Mouse (Mus musculus): Measurements from ENCODE around the gene Inha. TPM values are rescaled to one million over a fixed set of nuclear protein-coding genes. Genes with fewer than 3 reads are reported as not detected.

Inha gene
- polyA plus RNA-seq (2015; fragmentation: Nextera tagmentation; extraction: Ambion mirVana), result 7.4 and 8.3 TPM in 2 replicates

DNA sequence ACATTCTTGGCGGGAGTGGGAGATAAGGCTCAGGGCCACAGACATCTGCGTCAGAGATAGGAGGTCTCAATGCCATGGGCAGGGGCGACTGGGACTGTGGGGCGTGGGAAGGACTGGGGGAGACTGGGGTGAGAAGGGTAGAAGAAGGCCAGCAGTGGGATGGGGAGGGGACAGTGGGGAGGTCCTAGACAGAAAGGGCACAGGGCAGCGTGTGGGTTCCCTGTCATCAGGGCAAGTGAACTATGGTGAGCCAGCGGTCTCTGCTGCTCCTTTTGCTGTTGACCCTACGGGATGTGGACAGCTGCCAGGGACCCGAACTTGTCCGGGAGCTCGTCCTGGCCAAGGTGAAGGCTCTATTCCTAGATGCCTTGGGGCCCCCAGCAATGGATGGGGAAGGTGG is at the start of gene Inha:
Gene Inha (plus strand): TSS at position 72 of the 400 bp plus-strand sequence.
- no peak for ATAC-seq (ENCODE audit: insufficient read depth, low FRiP score)

DNA sequence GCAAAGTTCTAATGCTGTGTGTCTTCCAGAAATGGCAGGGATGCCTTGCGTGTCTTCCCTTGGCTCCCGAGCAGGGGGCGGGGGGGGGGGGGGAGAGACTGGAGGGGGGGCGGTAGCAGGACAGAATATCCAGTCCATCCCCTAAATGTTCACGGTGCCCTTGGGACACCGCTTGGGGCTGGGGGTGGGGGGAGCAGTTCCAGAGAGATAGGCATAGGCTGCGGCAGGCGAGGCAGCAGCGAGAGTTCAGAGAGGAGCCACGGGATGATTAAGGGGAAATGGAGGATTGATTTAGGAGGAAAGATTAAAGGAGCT is 49.2 kb upstream of the Inha start:
- H3K4me1 ChIP-seq (ENCODE audit: control insufficient read depth, insufficient read depth, low read length), result peaks cover 22% of the 10 kb centered on the region; the same call in 1 of the 2 replicates
- no peaks in the 10 kb centered on the region for H3K36me3 ChIP-seq (ENCODE audit: control insufficient read depth, insufficient read depth, low read length)
- H3K9ac ChIP-seq (ENCODE audit: low read length), result no peak overlapping the region
- H3K27ac ChIP-seq (ENCODE audit: low read length), result no peak overlapping the region
- no peak overlapping the region for H3K4me3 ChIP-seq (replicated peaks; ENCODE audit: low read length)
- H3K4me2 ChIP-seq (ENCODE audit: low read depth, low read length), result peak overlapping the region; percentile 64
- H3K9me3 ChIP-seq (replicated peaks; ENCODE audit: control insufficient read depth, low read length), result no peaks in the 10 kb centered on the region
- H3K27me3 ChIP-seq (ENCODE audit: control insufficient read depth, insufficient read depth, low read length), result peaks cover 21% of the 10 kb centered on the region
- no peak; the same call in 1 of the 2 replicates for ATAC-seq (ENCODE audit: insufficient read depth, low FRiP score)
- 6% methylated on average over 8 of the region's 10 CpGs for WGBS

More for the DNA sequence above, at the start of gene Inha:
- H3K27me3 ChIP-seq (ENCODE audit: control insufficient read depth, insufficient read depth, low read length), result no peaks in the 10 kb centered on the region
- H3K9me3 ChIP-seq (replicated peaks; ENCODE audit: control insufficient read depth, low read length), result no peaks in the 10 kb centered on the region
- peak within 1 kb of the TSS; percentile 96 for H3K4me2 ChIP-seq (ENCODE audit: low read depth, low read length)
- peaks cover 39% of the 10 kb centered on the region for H3K4me1 ChIP-seq (ENCODE audit: control insufficient read depth, insufficient read depth, low read length)
- peak within 1 kb of the TSS; percentile 83 for H3K9ac ChIP-seq (ENCODE audit: low read length)
- H3K36me3 ChIP-seq (ENCODE audit: control insufficient read depth, insufficient read depth, low read length), result 0 out of 2 replicates have a peak, but pooled peaks cover 3% of the 10 kb centered on the region
- 55% methylated on average over 10 of the region's 10 CpGs for WGBS
- peak within 1 kb of the TSS; percentile 89 for H3K27ac ChIP-seq (ENCODE audit: low read length)
- peak within 1 kb of the TSS; percentile 90 for H3K4me3 ChIP-seq (replicated peaks; ENCODE audit: low read length)

DNA sequence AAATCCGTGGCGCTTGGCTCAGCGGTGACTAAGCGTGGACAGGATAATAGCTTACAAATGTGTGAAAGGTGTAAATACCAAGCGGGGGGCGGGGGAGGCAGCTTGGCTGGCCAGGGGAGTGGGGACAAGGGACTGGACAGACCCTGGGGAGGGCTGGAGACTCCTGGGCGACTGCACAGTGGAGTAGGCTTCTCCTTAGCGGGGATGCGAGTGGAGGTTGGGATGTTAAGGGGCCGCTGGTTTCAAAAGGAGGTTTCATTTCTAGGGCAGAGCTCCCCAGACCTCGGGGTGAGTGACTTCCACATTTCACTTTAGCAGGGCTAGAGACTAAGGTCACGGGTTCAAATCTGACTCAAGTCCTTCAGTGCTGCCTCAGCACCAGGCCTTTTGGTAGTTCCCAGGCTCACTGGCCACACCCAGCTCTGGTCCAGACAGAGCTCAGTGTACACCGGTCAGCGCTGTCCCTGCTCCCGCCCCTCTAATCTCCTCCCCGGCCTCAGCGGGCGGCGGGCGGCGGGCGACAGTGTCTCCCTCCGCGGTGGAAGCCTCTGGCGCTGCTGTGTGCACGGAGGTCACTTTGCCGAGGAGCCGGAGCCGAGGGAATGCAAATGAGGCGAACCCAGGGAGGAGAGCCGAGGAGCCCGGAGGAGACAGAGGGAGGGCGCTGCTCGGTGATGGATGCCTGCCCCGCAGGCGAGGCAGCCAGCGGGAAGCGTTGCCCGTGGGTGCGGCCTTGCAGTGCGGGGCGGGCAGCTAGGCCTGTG is 48.7 kb upstream of the Inha start:
- peak; percentile 81 for ATAC-seq (ENCODE audit: insufficient read depth, low FRiP score)
- Histone ChIP-seq H3K9ac (ENCODE audit: low read length) (peak overlapping the region; percentile 73), H3K4me3 (replicated peaks; ENCODE audit: low read length) (peak overlapping the region; percentile 44), H3K27me3 (ENCODE audit: control insufficient read depth, insufficient read depth, low read length) (peaks cover 20% of the 10 kb centered on the region), H3K9me3 (replicated peaks; ENCODE audit: control insufficient read depth, low read length) (no peaks in the 10 kb centered on the region), H3K27ac (ENCODE audit: low read length) (peak overlapping the region; percentile 88), H3K4me1 (ENCODE audit: control insufficient read depth, insufficient read depth, low read length) (peaks cover 22% of the 10 kb centered on the region; the same call in 1 of the 2 replicates), H3K4me2 (ENCODE audit: low read depth, low read length) (peak overlapping the region; percentile 64), H3K36me3 (ENCODE audit: control insufficient read depth, insufficient read depth, low read length) (no peaks in the 10 kb centered on the region)
- WGBS, result 3% methylated on average over 42 of the region's 42 CpGs

DNA sequence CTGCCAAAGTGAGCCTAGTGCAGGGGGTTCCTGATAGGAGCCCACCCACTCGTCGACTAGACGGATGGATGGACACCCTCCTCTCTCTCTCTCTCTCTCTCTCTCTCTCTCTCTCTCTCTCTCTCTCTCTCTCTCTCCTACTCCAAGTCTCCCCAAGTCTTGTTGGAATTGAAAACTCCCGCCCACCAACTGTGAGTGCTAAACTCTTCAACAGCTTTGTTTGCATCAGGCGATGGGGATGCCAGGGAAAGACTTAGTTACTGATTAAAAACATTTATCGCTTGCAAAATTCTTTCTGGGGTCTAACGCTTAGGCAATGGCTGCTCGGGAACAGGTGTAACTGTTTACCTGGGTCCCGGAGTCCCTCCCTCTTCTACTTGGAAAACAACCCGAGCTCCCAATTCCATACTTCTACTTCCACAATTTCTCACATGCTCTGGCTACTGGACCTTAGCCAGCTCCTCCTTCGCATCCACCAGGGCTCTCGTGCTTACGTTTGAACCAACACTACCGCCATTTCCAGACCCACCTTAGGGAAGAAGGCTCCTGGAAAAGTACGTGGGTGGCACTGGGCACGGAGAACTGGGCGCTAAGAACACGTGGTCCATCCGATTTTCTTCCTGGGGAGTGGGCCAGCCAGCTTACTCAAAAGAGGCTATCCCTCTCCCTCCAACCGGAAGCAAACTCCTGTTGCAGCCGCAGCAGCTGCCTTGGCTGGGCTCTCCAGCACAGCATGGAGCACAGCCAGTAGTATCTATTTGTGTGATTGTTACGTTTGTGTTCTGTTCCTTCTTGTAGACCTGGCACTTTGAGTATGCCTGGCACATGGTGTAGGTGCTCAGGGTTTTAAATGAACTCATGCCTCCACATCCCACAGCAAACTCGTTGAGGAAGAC is 47.8 kb upstream of the Inha start:
- H3K4me2 ChIP-seq (ENCODE audit: low read depth, low read length), result peak overlapping the region; percentile 64
- H3K27ac ChIP-seq (ENCODE audit: low read length), result peak overlapping the region; percentile 88
- peak overlapping the region; percentile 73 for H3K9ac ChIP-seq (ENCODE audit: low read length)
- peaks cover 22% of the 10 kb centered on the region; the same call in 1 of the 2 replicates for H3K4me1 ChIP-seq (ENCODE audit: control insufficient read depth, insufficient read depth, low read length)
- peak overlapping the region; percentile 44 for H3K4me3 ChIP-seq (replicated peaks; ENCODE audit: low read length)
- 8% methylated on average over 23 of the region's 23 CpGs for WGBS
- ATAC-seq (ENCODE audit: insufficient read depth, low FRiP score), result peak; percentile 18; the same call in 1 of the 2 replicates
- peaks cover 20% of the 10 kb centered on the region for H3K27me3 ChIP-seq (ENCODE audit: control insufficient read depth, insufficient read depth, low read length)
- H3K36me3 ChIP-seq (ENCODE audit: control insufficient read depth, insufficient read depth, low read length), result no peaks in the 10 kb centered on the region
- H3K9me3 ChIP-seq (replicated peaks; ENCODE audit: control insufficient read depth, low read length), result no peaks in the 10 kb centered on the region

DNA sequence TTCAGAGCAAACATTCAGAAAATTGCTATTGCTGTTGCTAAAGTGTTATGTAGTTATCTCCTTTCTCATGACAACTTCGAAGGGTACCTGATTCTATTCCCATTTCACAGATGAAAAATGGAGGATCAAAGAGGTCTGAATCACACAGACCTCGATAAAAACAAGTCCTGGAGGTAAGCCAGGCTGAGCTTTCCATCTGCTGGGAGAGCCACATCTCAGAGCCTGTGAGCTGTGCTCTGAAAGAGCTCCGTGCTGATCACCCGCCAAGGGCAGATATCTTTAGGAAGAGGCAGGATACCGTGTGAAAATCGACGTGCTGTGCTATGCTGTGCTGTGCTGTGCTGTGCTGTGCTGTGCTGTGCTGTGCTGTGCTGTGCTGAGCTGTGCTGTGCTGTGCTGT is 46.6 kb upstream of the Inha start:
- H3K9me3 ChIP-seq (replicated peaks; ENCODE audit: control insufficient read depth, low read length), result no peaks in the 10 kb centered on the region
- H3K27me3 ChIP-seq (ENCODE audit: control insufficient read depth, insufficient read depth, low read length), result peaks cover 17% of the 10 kb centered on the region
- H3K4me1 ChIP-seq (ENCODE audit: control insufficient read depth, insufficient read depth, low read length), result peaks cover 22% of the 10 kb centered on the region; the same call in 1 of the 2 replicates
- H3K4me2 ChIP-seq (ENCODE audit: low read depth, low read length), result no peak overlapping the region
- no peak for ATAC-seq (ENCODE audit: insufficient read depth, low FRiP score)
- no peak overlapping the region for H3K4me3 ChIP-seq (replicated peaks; ENCODE audit: low read length)
- H3K9ac ChIP-seq (ENCODE audit: low read length), result no peak overlapping the region
- H3K36me3 ChIP-seq (ENCODE audit: control insufficient read depth, insufficient read depth, low read length), result no peaks in the 10 kb centered on the region
- no peak overlapping the region for H3K27ac ChIP-seq (ENCODE audit: low read length)
- 69% methylated on average over 7 of the region's 7 CpGs for WGBS

DNA sequence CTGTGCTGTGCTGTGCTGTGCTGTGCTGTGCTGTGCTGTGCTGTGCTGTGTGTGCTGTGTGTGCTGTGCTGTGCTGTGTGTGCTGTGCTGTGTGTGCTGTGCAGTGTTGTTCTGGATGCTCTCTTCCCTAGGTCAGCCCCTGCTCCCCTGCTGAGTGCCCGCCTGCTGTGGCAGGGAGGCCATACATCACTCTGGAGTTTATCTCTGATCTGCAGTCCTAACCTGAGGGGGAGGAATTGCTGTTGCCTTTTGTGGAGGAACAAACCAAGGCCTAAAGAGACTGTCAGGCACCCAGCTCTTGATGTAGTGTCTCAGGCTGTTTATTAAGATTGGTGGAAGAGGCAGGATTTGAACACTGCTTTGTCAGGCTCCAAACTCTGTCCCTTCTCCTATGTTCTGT is 44.2 kb upstream of the Inha start:
- Histone ChIP-seq H3K4me1 (ENCODE audit: control insufficient read depth, insufficient read depth, low read length) (peaks cover 19% of the 10 kb centered on the region; the same call in 1 of the 2 replicates), H3K4me3 (replicated peaks; ENCODE audit: low read length) (no peak overlapping the region), H3K9ac (ENCODE audit: low read length) (no peak overlapping the region), H3K9me3 (replicated peaks; ENCODE audit: control insufficient read depth, low read length) (no peaks in the 10 kb centered on the region), H3K36me3 (ENCODE audit: control insufficient read depth, insufficient read depth, low read length) (no peaks in the 10 kb centered on the region), H3K27ac (ENCODE audit: low read length) (no peak overlapping the region), H3K4me2 (ENCODE audit: low read depth, low read length) (no peak overlapping the region), H3K27me3 (ENCODE audit: control insufficient read depth, insufficient read depth, low read length) (peaks cover 6% of the 10 kb centered on the region)
- ATAC-seq (ENCODE audit: insufficient read depth, low FRiP score), result no peak
- WGBS, result 44% methylated on average over 1 of the region's 1 CpGs

DNA sequence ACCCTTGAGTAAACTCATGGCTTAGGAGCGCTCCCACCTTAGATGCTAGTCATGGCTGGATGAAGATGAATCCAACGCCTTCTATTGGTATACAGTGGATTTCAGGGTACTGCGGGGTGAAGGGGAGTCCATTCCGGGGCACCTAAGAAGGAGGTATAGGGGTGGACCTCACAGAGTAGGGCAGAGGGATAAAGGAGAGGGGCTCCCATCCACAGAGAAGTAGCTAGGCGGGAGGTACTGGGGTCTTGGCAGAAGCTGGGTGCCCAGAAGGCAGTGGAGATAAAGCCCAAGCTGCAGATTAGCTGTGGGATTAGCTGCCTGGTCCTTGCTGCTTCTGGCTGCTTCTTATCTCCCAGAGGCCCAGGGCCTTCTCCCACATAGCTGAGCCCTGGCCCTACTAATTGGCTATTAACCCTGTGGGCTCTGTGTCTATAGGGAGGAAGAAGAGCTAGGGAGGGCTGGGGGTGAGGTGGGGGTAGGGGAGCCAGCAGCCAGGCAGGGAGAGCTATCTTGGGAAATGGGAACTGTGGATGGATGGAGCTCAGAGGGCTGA is 43.1 kb upstream of the Inha start:
- H3K9me3 ChIP-seq (replicated peaks; ENCODE audit: control insufficient read depth, low read length), result no peaks in the 10 kb centered on the region
- ATAC-seq (ENCODE audit: insufficient read depth, low FRiP score), result no peak

DNA sequence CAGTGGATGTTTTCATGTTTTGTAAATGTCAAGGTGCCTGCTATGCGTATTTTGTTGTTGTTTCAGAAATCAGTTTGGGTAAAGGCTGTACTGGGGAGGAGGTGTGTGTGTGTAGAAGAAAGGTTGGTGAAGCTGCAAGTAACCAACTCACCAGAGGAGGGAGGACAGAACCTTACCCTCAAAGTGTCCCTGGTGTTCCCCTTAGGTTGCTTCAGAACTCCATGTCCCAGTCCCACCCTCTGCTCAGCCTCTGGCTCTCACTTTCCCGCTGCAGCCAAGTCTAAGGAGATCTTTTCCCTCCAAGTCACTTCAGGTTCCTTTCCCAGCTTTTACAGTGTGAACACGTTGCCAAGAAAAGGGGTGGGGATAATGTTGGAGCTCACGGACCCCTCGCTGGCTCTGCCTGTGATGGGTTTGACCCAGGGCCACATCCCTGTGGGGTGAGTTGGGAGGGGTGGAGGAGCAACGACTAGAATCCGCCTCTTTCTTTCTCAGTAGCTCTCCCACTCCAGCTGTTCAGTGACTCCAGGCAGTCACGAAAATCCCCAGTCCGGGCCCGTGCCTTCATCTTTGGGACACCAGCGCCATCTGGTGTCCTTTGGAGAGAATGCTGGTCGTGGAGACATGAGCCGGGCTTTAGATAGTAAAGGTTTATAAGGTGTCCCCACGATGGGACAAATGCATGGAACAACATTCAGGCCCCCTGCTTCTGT is 39.5 kb upstream of the Inha start:
- Histone ChIP-seq H3K27ac (ENCODE audit: low read length) (no peak overlapping the region), H3K4me1 (ENCODE audit: control insufficient read depth, insufficient read depth, low read length) (peaks cover 6% of the 10 kb centered on the region; the same call in 1 of the 2 replicates), H3K36me3 (ENCODE audit: control insufficient read depth, insufficient read depth, low read length) (no peaks in the 10 kb centered on the region), H3K27me3 (ENCODE audit: control insufficient read depth, insufficient read depth, low read length) (peaks cover 9% of the 10 kb centered on the region), H3K9ac (ENCODE audit: low read length) (peak overlapping the region; percentile 47; the same call in 1 of the 2 replicates), H3K4me3 (replicated peaks; ENCODE audit: low read length) (no peak overlapping the region), H3K4me2 (ENCODE audit: low read depth, low read length) (no peak overlapping the region), H3K9me3 (replicated peaks; ENCODE audit: control insufficient read depth, low read length) (no peaks in the 10 kb centered on the region)
- ATAC-seq (ENCODE audit: insufficient read depth, low FRiP score), result peak; percentile 82
- 9% methylated on average over 14 of the region's 14 CpGs for WGBS

More for the DNA sequence above, 43.1 kb upstream of the Inha start:
- Histone ChIP-seq H3K4me3 (replicated peaks; ENCODE audit: low read length) (no peak overlapping the region), H3K27me3 (ENCODE audit: control insufficient read depth, insufficient read depth, low read length) (peaks cover 6% of the 10 kb centered on the region), H3K9ac (ENCODE audit: low read length) (peak overlapping the region; percentile 44; the same call in 1 of the 2 replicates), H3K4me1 (ENCODE audit: control insufficient read depth, insufficient read depth, low read length) (peaks cover 15% of the 10 kb centered on the region; the same call in 1 of the 2 replicates), H3K27ac (ENCODE audit: low read length) (no peak overlapping the region), H3K4me2 (ENCODE audit: low read depth, low read length) (no peak overlapping the region), H3K36me3 (ENCODE audit: control insufficient read depth, insufficient read depth, low read length) (no peaks in the 10 kb centered on the region)
- 76% methylated on average over 5 of the region's 5 CpGs for WGBS

Measured in stomach, embryonic 16.5 days (tissue).